Mouse (Mus musculus) heart, embryonic 15.5 days (tissue): ENCODE data around the gene Setd4. TPM values are rescaled to one million over a fixed set of nuclear protein-coding genes. Genes with fewer than 3 reads are reported as not detected.

Experiments used
- ATAC-seq: fragments of 200-750 bp; cut with Nextera tagmentation; replicated peaks from 2 replicates; pipeline ENCODE4 v1.8.0; 2017; ENCODE audit warnings: low read depth, moderate TSS enrichment; ENCODE audit not compliant: insufficient number of reproducible peaks, insufficient read depth, low FRiP score
- H3K27ac ChIP-seq: fragments of 300-500 bp; sonication (generic); 2 replicates; pipeline ENCODE4 v1.5.1; 2015; ENCODE audit warnings: mild to moderate bottlenecking, inconsistent platforms
- H3K27me3 ChIP-seq: fragments of 300-500 bp; sonication (generic); 2 replicates; pipeline ENCODE4 v1.6.1; 2015; ENCODE audit warnings: inconsistent platforms
- H3K36me3 ChIP-seq: fragments of 300-500 bp; sonication (generic); 2 replicates; pipeline ENCODE4 v1.6.1; 2015; ENCODE audit warnings: mild to moderate bottlenecking, inconsistent platforms
- H3K4me1 ChIP-seq: fragments of 300-500 bp; sonication (generic); replicated peaks from 2 replicates; pipeline ENCODE4 v1.6.1; 2015; ENCODE audit warnings: inconsistent platforms
- H3K4me2 ChIP-seq: fragments of 300-500 bp; sonication (generic); 2 replicates; pipeline ENCODE4 v1.6.1; 2015; ENCODE audit warnings: inconsistent platforms, mild to moderate bottlenecking, moderate library complexity
- H3K4me3 ChIP-seq: fragments of 300-500 bp; sonication (generic); 2 replicates; pipeline ENCODE4 v1.5.1; 2015; ENCODE audit warnings: mild to moderate bottlenecking, inconsistent platforms
- H3K9ac ChIP-seq: fragments of 300-500 bp; sonication (generic); 2 replicates; pipeline ENCODE4 v1.6.1; 2015; ENCODE audit warnings: mild to moderate bottlenecking, inconsistent platforms
- H3K9me3 ChIP-seq: fragments of 300-500 bp; sonication (generic); replicated peaks from 2 replicates; pipeline ENCODE4 v1.6.1; 2016; ENCODE audit warnings: inconsistent platforms
- WGBS: fragments of 180-500 bp; shearing (Covaris S2); methylation state at CpG from one replicate; pipeline ENCODE4 v1.1.7; 2015; ENCODE audit warnings: mixed read lengths; 5-methylcytosine and 5-hydroxymethylcytosine counted together
- polyA plus RNA-seq: library from polyadenylated mRNA; unstranded; fragments of >200 nt; fragmentation: Nextera tagmentation; extraction: Ambion mirVana; gene quantifications from 2 replicates; pipeline ENCODE4 v1.2.1, GENCODE M21; 2015

The Setd4 gene
- polyA plus RNA-seq, 1 experiment from 2014 or later = 5.8 TPM

DNA sequence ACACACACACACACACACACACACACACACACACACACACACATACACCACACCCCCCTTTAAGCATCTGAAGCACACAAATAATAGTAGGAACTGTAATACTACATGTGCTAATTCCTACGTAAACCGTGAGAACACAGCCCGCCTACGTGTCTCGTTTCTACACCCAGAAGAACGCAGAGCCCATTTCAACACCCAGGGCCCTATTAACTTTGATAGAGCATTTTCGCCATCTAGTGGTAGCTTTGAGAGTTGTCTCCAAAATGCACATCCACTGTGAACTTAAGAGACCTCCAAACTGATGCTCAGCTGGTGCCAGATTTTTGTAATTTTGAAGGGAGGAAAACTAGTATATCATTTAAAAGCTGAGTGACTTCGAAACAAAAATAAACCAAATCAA, 60.2 kb downstream of the Setd4 start:
- Histone ChIP-seq H3K4me3 (no peak overlapping the region), H3K9ac (no peak overlapping the region), H3K27me3 (peaks cover 25% of the 10 kb centered on the region), H3K4me2 (no peak overlapping the region), H3K9me3 (no peaks in the 10 kb centered on the region), H3K27ac (no peak overlapping the region), H3K4me1 (no peaks in the 10 kb centered on the region; the same call in 1 of the 2 replicates), H3K36me3 (no peaks in the 10 kb centered on the region)
- ATAC-seq = no peak
- WGBS = 3% methylated on average over 8 of the region's 8 CpGs

- Histone ChIP-seq H3K4me2 (no peak overlapping the region), H3K27me3 (peaks cover 18% of the 10 kb centered on the region), H3K27ac (no peak overlapping the region), H3K4me3 (no peak overlapping the region), H3K36me3 (no peaks in the 10 kb centered on the region), H3K4me1 (no peaks in the 10 kb centered on the region; the same call in 1 of the 2 replicates), H3K9me3 (no peaks in the 10 kb centered on the region), H3K9ac (no peak overlapping the region)
- 45% methylated on average over 3 of the region's 3 CpGs for WGBS
- ATAC-seq = no peak
Observed at GRCm38 (mm10) chr16:93539891-93540290, 64.0 kb downstream of the Setd4 start.

- Histone ChIP-seq H3K27ac (no peak overlapping the region), H3K9me3 (no peaks in the 10 kb centered on the region), H3K36me3 (no peaks in the 10 kb centered on the region), H3K4me3 (no peak overlapping the region), H3K9ac (no peak overlapping the region), H3K27me3 (peaks cover 8% of the 10 kb centered on the region), H3K4me1 (no peaks in the 10 kb centered on the region), H3K4me2 (no peak overlapping the region)
- 73% methylated on average over 6 of the region's 6 CpGs for WGBS
- no peak for ATAC-seq
Observed at GRCm38 (mm10) chr16:93535151-93535853, 68.6 kb downstream of the Setd4 start.

Other genes starting within 250 kb of the Setd4 start
- 55.1 and 60.2 TPM in 2 replicates for gene Cbr1, start 1.8 kb upstream of the Setd4 start, polyA plus RNA-seq
- gene Gm5678, start 24.0 kb upstream of the Setd4 start, polyA plus RNA-seq = not detected in 2 replicates
- gene Cbr3, start 79.2 kb upstream of the Setd4 start, polyA plus RNA-seq = 1.1 and 1.7 TPM in 2 replicates
- gene Dop1b, start 107.8 kb upstream of the Setd4 start, polyA plus RNA-seq = 8.3 and 9.9 TPM in 2 replicates
- gene Morc3, start 228.1 kb upstream of the Setd4 start, polyA plus RNA-seq = 22.2 and 22.3 TPM in 2 replicates